Mouse (Mus musculus) limb, embryonic 14.5 days (tissue): Measurements from ENCODE around the gene Cers6. TPM values are rescaled to one million over a fixed set of nuclear protein-coding genes. Genes with fewer than 3 reads are reported as not detected.

Experiments
- ATAC-seq: fragments of 200-750 bp; cut with Nextera tagmentation; 2 replicates; pipeline ENCODE4 v1.8.0; 2017; ENCODE audit warnings: low read depth, moderate number of reproducible peaks, moderate TSS enrichment; ENCODE audit not compliant: low FRiP score
- DNase-seq: peaks from one replicate; pipeline ENCODE4 v3.0.0-alpha.2; 2015; ENCODE audit warnings: low spot score
- H3K27ac ChIP-seq: fragments of 300-500 bp; sonication (generic); replicated peaks from 2 replicates; pipeline ENCODE4 v1.5.1; 2014; ENCODE audit warnings: low read depth, mild to moderate bottlenecking, low read length, moderate library complexity, mixed read lengths
- H3K27me3 ChIP-seq: fragments of 300-500 bp; sonication (generic); 2 replicates; pipeline ENCODE4 v1.6.1; 2014; ENCODE audit warnings: low read length, mixed read lengths; ENCODE audit not compliant: control insufficient read depth, insufficient read depth
- H3K36me3 ChIP-seq: fragments of 300-500 bp; sonication (generic); 2 replicates; pipeline ENCODE4 v1.6.1; 2014; ENCODE audit warnings: mild to moderate bottlenecking, low read length, moderate library complexity, mixed read lengths; ENCODE audit not compliant: control insufficient read depth, insufficient read depth
- H3K4me1 ChIP-seq: fragments of 300-500 bp; sonication (generic); 2 replicates; pipeline ENCODE4 v1.6.1; 2014; ENCODE audit warnings: antibody characterized with exemption, low read length, mixed read lengths; ENCODE audit not compliant: control insufficient read depth, insufficient read depth
- H3K4me2 ChIP-seq: fragments of 300-500 bp; sonication (generic); replicated peaks from 2 replicates; pipeline ENCODE4 v1.6.1; 2014; ENCODE audit warnings: low read depth, mild to moderate bottlenecking, low read length, moderate library complexity; ENCODE audit not compliant: severe bottlenecking
- H3K4me3 ChIP-seq: fragments of 300-500 bp; sonication (generic); replicated peaks from 2 replicates; pipeline ENCODE4 v1.5.1; 2014; ENCODE audit warnings: low read length
- H3K9ac ChIP-seq: fragments of 300-500 bp; sonication (generic); 2 replicates; pipeline ENCODE4 v1.6.1; 2014; ENCODE audit warnings: mild to moderate bottlenecking, low read depth, low read length, moderate library complexity; ENCODE audit not compliant: severe bottlenecking
- H3K9me3 ChIP-seq: fragments of 300-500 bp; sonication (generic); 2 replicates; pipeline ENCODE4 v1.6.1; 2016; ENCODE audit warnings: low read length; ENCODE audit not compliant: control insufficient read depth
- POLR2A ChIP-seq: fragments of 200-500 bp; IDR thresholded peaks from 2 replicates; pipeline ENCODE4 v1.8.0; 2012; ENCODE audit warnings: inconsistent platforms, mild to moderate bottlenecking, moderate library complexity, borderline replicate concordance; ENCODE audit not compliant: insufficient read depth, insufficient read length; ENCODE audit errors: extremely low read depth
- WGBS: fragments of 180-500 bp; shearing (Covaris S2); extraction: QIAGEN DNeasy Blood & Tissue Kit; methylation state at CpG from one replicate; pipeline ENCODE4 v1.1.7; 2014; 5-methylcytosine and 5-hydroxymethylcytosine counted together
- polyA plus RNA-seq, 2 experiments: library from polyadenylated mRNA; depleted of rRNA in 1 of 2; stranded (reverse) in 1 of 2; unstranded in 1 of 2; fragments of >200 nt; fragmentation: Nextera tagmentation in 1 of 2; extraction: Ambion mirVana in 1 of 2; gene quantifications; 2 replicates each; pipeline versions ENCODE4 v1.2.1 to v1.2.3; 2012 to 2014

The Cers6 gene
- polyA plus RNA-seq, 2 experiments: 10.7 to 30.9 TPM

DNA sequence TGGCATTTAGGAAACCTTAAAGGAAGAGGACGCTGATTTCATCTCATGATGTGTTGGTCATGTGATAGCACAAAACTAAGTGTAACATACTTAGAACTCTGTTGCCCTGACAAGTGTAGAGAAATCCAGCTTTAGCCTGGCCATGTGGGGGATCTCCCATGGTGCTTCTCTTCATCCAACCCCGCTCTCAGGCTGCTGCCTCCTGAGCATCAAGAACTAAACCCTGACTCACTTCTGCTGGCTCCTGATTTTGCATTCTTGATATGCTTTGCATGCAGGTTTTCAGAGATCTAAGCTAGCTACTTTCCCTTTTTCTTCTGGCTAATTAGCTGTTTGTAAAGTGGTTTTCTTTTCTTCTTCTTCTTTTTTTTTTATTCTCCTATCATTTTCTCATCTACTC is 163.6 kb downstream of the Cers6 start:
- no peak for ATAC-seq
- 82% methylated on average over 2 of the region's 2 CpGs for WGBS

GRCm38 (mm10) chr2:69032562-69032961 is 171.3 kb downstream of the Cers6 start:
- WGBS: 76% methylated on average over 2 of the region's 2 CpGs
- no peak for TF ChIP-seq POLR2A
- no peak for DNase-seq

More for the DNA sequence above, 163.6 kb downstream of the Cers6 start:
- TF ChIP-seq POLR2A: no peak
- no peaks in the 10 kb centered on the region for H3K36me3 ChIP-seq
- H3K27me3 ChIP-seq: no peaks in the 10 kb centered on the region
- H3K27ac ChIP-seq: no peak overlapping the region
- H3K9ac ChIP-seq: no peak overlapping the region
- peaks cover 4% of the 10 kb centered on the region; the same call in 1 of the 2 replicates for H3K4me1 ChIP-seq
- H3K4me3 ChIP-seq: no peak overlapping the region
- no peaks in the 10 kb centered on the region for H3K9me3 ChIP-seq
- H3K4me2 ChIP-seq: no peak overlapping the region
- DNase-seq: no peak

DNA sequence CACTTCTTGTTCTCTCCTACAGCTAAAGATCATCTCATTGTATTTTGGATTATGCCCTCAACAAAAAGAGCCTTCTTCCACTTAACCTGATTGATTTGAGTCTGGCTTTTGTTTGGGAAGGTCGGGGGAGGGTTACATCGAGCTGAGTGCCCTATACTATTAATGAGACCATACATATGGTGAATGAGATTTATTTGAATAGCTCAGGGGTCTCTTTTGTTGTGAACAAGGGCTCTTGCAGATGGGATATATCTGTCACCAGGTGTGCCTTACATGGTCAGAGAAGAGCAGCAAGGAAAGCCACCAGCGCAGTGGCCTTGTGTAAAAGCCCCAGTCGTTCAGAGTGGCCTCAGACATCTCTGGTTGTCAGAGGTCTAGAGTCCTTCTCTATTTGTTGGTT is 174.2 kb downstream of the Cers6 start:
- Histone ChIP-seq H3K27me3 (no peaks in the 10 kb centered on the region), H3K27ac (no peak overlapping the region), H3K36me3 (no peaks in the 10 kb centered on the region), H3K4me3 (no peak overlapping the region), H3K9me3 (no peaks in the 10 kb centered on the region), H3K4me1 (no peaks in the 10 kb centered on the region), H3K4me2 (no peak overlapping the region), H3K9ac (no peak overlapping the region)
- WGBS: 43% methylated on average over 4 of the region's 4 CpGs
- ATAC-seq (no peak), DNase-seq (no peak)
- no peak for TF ChIP-seq POLR2A

More at GRCm38 (mm10) chr2:69032562-69032961, 171.3 kb downstream of the Cers6 start:
- no peak for ATAC-seq
- Histone ChIP-seq H3K27me3 (no peaks in the 10 kb centered on the region), H3K4me2 (no peak overlapping the region), H3K27ac (no peak overlapping the region), H3K4me1 (no peaks in the 10 kb centered on the region), H3K36me3 (no peaks in the 10 kb centered on the region), H3K4me3 (no peak overlapping the region), H3K9me3 (no peaks in the 10 kb centered on the region), H3K9ac (no peak overlapping the region)

- ATAC-seq (no peak), DNase-seq (no peak)
- 81% methylated on average over 2 of the region's 2 CpGs for WGBS
- Histone ChIP-seq H3K27ac (no peak overlapping the region), H3K4me3 (no peak overlapping the region), H3K9me3 (no peaks in the 10 kb centered on the region), H3K27me3 (no peaks in the 10 kb centered on the region), H3K36me3 (no peaks in the 10 kb centered on the region), H3K9ac (no peak overlapping the region), H3K4me2 (no peak overlapping the region), H3K4me1 (peaks cover 1% of the 10 kb centered on the region; the same call in 1 of the 2 replicates)
- TF ChIP-seq POLR2A: no peak
Observed at GRCm38 (mm10) chr2:69037362-69037761, 176.1 kb downstream of the Cers6 start.

GRCm38 (mm10) chr2:69042327-69043106 is 181.3 kb downstream of the Cers6 start:
- no peak overlapping the region for H3K9ac ChIP-seq
- ATAC-seq: no peak
- no peaks in the 10 kb centered on the region for H3K27me3 ChIP-seq
- no peak overlapping the region for H3K27ac ChIP-seq
- 28% methylated on average over 6 of the region's 6 CpGs for WGBS
- no peaks in the 10 kb centered on the region for H3K36me3 ChIP-seq
- H3K4me1 ChIP-seq: peaks cover 6% of the 10 kb centered on the region
- no peaks in the 10 kb centered on the region for H3K9me3 ChIP-seq
- H3K4me3 ChIP-seq: no peak overlapping the region
- no peak overlapping the region for H3K4me2 ChIP-seq
- TF ChIP-seq POLR2A: no peak
- DNase-seq: no peak
